Mouse (Mus musculus) naive thymus-derived CD4-positive, alpha-beta T cell, adult 5 months (primary cell): Measurements from ENCODE around the gene Cyp24a1. TPM values are rescaled to one million over a fixed set of nuclear protein-coding genes. Genes with fewer than 3 reads are reported as not detected.

Experiments
- polyA plus RNA-seq: library from polyadenylated mRNA; unstranded; fragments of 100-300 nt; shearing (Covaris generic); gene quantifications from one replicate; pipeline ENCODE4 v1.2.1, GENCODE M21; 2017

Cyp24a1 gene
- not detected for polyA plus RNA-seq

DNA sequence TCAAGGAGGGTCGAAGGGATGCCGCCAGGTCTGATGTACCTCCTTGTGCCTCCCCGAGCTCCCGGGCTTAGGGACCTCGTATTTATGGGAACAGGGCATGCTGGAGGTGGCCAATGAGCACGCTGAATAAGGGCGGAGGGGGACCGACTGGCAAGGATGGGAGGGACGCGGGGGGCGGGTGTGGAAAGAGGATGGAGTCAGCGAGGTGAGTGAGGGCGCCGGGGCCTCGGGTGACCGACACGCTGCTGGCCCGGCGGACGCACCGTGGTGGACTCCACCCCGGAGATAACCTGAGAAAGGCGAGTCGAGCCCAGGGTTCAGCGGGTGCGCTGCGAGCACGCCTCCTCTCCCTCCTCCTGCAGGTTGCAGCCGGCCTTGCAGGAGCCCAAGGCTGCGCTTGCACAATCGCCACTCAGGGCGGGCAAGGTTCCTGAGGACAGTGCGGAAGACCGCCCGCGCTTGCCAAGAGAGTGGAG is at the start of gene Cyp24a1:
Cyp24a1 (minus strand) TSS at position 55 of the 476 bp plus-strand sequence.

GRCm38 (mm10) chr2:170496154-170496930 is 603 bp downstream of the Cyp24a1 start, which contains the start of gene Pfdn4:
Pfdn4 (plus strand) TSS chr2:170496428.

Other genes with a start within 250 kb of the Cyp24a1 start
- gene Bcas1, start 69.3 kb downstream of the Cyp24a1 start, polyA plus RNA-seq: 0.55 TPM
- 24.7 TPM for gene Pfdn4, start 717 bp downstream of the Cyp24a1 start, polyA plus RNA-seq
- gene 4930470P17Rik, start 104.9 kb upstream of the Cyp24a1 start, polyA plus RNA-seq: not detected
- not detected for gene Dok5, start 234.7 kb upstream of the Cyp24a1 start, polyA plus RNA-seq